Mouse (Mus musculus): ENCODE results near the gene Slc12a1. TPM values are rescaled to one million over a fixed set of nuclear protein-coding genes. Genes with fewer than 3 reads are reported as not detected.

Slc12a1 gene
- polyA plus RNA-seq, 2 experiments from 2014 or later, result 0.17 TPM; not detected in 1

DNA sequence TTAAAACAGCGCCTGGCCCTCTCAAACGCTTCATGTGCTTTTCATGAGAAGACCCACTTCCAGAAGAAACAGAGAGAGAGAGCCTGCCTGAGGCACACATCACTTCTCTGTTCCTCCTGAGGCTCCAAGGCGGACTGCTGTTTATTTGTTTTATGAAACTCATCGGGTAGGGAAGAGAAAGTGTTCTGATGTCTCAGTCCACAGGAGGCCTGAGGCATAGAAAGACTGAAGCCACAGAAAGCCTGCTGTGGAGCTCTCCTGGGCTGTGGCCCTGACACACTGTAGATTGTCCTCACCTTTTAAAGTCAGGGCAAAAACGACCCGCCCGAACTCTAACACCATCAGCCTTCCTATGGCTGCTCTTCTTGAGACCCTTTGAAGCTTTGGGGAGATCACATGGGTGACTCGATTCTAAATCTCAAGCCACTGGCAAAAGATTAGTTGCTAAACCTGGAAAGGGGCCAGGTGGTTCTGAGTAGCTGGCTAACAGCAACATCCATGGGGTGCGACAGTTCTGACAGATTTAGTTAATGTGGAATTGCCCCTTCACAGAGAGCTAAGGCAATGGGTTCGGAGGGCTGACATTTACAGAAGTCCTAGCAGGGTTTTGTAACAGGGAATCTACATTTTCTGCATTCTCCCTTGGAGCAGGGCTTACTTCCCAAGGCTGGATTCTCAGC is 59.7 kb downstream of the Slc12a1 start:
- ATAC-seq, result no peak

DNA sequence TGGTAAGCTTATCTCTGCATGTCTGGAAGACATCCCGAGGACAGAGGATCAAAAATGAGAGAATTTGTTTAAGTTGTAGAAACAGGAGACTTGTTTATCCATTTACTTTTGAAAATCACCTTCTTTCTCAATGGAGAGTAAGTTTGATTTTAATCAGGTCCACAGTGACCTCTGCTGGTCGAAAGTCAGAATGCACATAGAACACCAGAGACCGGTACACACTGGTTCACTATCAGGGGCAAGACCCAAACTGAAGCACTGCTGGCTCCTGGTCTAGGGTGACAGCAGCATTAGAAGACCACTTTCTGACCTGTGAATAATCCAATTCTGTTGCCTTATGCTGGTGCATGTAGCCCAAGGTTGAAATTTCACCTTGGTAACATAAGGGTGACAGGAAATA is 62.3 kb downstream of the Slc12a1 start:
- peak; percentile 63 for ATAC-seq

DNA sequence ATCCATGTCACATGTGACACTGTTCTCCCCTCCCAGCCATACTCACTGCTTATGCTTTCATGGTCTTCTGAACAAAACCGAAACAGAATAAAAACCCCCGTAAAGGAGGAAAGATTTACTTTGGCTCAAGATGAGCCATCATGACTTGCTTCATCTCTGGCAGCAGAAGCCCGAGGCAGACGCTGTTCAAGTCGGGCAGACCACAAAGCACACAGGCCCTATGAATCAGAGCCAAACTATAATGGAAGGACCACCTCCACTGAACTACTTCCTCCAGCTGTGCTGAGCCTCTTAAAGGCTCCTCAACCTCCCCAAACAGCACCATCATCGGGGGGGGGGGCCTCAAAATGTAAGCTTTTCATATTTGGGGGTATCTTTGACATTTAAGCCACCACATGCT is 65.0 kb downstream of the Slc12a1 start:
- ATAC-seq, result no peak

DNA sequence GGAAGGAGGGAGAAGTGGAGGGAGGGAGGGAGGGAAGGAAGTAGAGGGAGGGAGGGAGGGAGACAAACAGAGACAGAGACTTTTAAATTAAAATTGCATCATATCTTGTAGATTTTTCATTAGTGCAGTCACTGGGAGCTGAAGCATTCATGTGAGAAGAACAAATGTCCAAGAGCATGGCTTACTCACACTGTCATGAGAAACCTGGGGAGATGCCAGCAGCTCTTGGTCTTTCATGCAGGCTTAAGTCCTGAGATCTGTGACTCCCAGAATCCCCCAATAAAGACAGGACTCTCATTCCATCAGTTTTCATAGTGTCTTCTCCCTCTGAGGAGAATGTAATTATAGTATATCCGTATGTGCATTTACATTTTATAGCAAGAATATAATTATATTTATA is 66.3 kb downstream of the Slc12a1 start:
- ATAC-seq, result no peak

DNA sequence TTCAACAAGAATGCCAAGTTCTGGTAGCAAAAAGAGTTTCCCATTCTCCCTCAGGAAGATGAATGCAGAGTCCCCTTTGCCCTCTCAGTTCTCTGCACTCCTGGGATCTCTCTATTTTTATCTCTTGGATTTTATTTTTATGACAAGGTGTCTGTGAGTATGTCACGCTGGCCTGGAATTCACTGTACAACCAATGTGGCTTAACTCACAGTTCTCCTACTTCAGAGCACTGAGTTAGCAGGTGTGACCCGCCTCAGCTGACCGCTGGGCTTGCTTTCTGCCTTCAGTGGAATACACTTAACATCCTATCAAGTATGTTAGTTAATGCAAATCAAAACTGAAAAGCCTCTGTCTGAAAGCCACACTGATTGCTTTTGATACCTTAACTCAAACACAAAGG is 67.0 kb downstream of the Slc12a1 start:
- no peak for ATAC-seq

DNA sequence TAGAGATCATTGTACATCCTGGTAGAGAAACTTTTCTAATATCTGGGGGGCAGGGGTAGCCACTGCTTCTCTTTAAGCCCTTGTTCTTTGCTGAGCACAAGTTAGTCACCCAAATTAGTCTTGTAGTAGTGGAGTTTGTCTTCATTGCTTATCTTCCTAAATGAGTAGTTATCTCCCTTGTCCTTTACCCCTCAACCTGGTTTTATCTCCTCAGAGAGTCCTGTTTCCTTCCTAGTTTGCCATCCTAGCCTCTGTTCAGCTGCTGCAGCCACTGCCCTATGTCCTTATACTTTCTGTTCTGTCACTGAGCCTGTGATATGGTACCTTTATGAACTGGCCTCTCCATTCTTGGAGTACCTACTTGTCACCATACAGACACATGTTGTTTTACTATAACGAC is 69.4 kb downstream of the Slc12a1 start:
- ATAC-seq, result no peak

DNA sequence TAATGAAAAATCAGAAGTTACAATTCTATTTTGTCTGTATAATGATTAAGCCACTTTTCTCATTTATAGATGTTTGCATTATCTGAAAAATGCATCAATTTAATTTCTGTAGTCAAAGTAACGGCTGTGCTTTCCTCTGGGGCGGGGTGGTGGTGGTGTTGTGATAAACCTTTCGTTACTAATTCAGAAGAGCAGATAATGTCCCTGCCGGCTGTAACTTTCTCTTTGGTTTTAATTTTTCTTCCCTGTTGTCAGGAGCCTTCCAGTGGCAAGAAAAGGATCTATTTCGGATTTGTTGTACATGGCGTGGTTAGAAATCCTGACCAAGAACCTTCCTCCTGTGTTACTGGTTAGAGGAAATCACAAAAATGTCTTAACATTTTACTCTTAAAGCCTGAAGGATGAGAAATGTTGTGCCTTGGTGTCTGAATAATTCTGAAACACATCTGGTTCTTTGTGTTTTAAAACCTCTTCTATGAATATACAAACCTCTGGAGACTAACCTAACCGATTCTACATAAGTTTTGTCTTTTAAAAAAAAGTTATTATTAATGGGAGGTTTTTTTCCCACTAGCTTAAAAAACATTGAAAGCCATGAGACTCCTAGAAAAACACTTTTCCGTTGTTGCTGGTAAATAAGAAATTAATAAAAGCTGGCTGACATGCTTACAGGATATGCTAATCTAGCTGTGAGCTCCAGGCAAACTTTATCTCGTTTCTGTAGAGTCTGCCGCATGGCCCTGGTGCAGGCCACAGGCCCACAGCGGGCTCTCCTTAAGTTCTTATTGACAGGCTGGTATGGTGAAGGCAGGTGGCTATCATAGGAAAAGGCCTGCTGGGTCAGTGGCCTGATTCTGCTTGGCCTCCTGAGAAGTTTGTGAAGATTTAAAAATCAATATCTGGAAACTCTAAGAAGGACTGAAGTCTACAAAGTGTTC is 76.4 kb downstream of the Slc12a1 start:
- no peak for ATAC-seq

DNA sequence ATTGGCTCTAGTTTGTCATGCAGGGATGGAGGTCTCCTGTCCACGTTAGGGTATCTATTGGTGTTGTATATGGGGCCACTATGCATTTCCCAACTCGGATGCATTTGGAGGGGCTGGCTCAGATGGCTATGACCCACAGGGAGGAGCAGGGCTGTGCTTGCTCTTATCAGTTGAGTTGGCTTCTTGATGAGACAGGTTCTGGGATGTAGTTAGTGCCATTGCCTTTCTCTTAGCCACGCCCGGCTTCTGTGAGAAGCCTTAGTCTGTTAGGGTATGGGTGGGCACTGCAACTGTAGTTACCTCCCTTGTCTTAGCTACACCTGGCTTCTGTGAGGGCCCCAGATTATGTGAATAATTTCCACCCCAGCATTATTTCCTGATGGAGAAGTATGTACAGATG is 79.9 kb downstream of the Slc12a1 start:
- ATAC-seq, result no peak

DNA sequence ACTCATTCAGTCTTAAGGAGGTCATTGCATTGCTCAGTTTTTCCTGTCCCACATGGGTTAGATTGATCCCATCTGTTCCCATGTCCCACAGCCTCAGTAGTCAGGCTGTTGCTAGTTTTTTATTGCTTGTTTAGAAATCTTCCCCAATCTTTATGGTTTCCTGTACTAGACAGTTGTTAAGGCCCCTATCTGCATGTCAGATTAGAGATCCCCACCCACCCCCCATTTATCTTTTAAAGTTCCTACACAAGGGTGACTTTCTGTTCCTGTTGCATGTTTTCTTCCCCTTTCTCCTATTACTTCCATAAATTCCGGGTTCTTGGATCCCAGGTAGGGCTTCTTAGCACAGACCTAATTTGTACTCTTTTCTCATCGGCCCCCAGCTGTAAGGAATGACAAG is 81.2 kb downstream of the Slc12a1 start:
- ATAC-seq, result no peak

DNA sequence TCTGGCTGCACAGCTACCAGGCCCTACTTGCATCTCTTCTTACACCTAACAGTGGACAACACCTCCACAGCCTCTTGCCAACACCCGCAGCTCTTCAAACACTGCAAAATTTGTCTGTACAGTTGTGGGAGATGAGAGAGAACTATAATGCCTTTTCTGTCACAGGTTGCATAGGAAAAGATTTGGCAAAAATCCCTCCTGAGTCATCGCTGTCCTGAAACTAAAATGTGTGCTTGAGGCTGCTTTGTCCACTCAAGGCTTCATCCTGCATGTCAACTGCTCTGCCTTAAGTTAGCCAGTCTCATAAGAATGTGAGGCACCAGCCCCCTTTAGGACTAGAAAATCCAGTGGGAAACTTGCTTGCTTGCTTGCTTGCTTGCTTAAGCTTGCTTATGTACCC is 81.7 kb downstream of the Slc12a1 start:
- ATAC-seq, result no peak

DNA sequence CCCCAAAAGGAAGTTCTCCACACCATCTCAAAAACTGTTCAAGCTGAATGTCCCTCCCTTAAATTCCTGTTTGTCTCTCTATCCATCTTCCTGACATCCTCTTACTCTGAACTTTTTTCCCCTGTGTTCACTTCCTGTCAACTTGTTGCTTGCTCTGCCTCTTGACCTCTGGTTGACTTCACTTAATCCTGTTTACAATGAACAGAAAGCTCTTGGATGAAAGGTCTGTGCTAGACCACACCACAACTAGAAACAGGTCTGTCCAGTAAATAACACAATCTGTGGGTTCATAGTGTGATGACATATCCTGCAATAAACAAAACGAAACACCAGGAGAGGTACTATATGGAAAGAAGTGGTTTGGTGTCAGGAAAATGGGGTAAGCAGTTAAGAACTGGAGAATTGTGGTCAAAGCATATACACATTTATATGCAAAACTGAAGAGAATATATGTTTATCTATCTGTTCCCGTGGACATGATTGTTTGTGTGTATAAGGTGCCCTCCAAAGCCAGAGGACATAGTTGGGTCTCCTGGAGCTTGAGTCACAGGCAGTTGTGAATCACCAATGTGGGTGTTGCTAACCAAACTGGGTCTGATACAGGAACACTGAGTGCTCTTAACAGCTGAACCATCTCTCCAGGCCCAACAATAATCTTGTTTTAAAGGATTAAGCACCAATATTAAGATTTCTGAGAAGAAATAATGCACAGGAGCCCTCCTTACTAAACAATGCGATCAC is 93.4 kb downstream of the Slc12a1 start:
- ATAC-seq, result no peak

DNA sequence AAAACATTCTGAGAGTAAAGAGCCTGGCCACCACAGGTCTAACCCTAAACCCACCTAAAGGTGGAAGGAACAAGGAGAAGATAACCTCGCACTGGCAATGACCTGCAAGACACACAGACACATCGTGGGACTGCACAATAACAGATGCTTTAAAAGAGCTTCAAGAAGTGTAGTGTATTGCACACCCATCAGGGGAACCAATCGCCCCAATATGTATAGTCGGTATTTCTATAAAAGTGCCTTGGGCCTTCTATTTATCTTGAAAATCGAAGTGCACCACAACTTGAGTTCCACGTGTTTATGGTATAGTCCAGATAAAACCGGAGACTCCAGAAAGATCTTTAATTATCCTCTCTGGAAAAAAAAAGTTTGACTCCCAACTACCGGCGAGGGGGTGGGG is 94.4 kb downstream of the Slc12a1 start:
- ATAC-seq, result no peak

DNA sequence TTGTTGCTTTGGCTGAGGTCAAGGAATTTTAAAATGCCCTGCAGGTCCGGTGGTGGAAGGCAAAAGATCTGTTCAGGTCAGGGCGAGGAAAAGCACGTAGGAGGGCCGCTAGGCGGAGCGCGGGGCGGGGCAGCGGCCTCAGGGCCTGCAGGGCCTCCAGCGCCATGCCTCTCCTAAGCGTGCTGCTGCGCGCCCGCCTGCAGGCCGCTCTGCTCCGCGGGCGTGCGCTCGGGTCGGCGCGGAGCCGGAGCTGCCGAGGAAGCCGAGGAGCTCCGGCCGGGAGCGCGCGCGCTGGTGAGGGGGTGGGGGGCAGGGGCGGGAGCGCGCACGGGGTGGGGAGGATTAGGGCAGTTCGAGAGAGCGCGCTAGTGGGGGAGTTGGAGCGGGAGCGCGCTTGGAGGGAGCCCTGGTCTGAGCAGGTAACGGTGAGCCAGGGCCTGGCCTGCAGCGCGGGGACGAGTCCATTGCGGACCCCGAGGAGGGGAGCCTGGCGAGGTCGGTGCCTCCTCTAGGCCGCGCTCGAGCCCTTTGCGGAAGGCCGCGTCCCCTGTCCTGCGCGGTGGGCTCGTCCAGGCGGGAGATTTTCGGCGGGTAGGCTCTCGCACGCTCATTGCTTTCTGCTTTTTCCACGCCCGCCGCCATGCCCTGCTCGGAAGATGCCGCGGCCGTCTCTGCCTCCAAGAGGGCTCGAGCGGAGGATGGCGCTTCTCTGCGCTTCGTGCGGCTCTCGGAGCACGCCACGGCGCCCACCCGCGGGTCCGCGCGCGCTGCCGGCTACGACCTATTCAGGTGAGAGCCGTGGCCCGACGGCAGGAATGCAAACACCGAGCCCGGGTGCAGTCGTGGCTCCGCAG is 95.0 kb downstream of the Slc12a1 start, which contains the start of gene Dut:
Dut (plus strand) TSS at position 83 of the 854 bp plus-strand sequence.
- ATAC-seq, result peak; percentile 91

DNA sequence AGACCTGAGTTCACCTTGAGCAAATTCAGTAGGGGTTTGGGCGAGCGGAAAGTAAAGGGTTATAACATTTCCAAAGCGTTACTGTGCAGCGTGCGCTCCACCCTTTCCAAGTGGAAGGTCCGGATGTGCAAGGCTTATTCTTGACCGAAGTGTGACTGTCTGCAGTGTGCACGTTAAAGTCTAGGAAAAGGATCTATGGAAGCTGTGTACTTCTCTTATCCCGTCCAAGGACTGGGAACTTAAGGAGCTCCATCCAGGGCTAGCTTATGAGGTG is 95.6 kb downstream of the Slc12a1 start:
- ATAC-seq, result no peak

DNA sequence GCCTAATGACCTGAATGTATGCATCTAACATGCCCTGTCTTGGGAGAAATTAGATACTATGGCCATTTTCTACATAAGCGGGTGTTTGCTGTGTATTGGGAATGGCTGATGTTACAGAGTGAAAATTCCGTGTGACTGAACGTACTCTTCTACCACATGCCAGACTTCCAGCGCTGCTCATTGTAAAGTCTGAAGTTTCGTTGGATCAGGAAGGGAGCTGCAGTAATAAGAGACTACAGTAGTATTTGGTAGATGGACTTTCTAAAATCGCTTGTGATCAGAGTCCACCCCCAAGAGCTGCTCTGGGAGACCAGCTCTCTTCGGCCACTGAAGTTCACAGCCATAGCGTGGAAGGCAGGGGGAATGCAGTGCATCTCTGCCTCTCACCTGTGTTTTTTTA is 96.0 kb downstream of the Slc12a1 start:
- ATAC-seq, result no peak

DNA sequence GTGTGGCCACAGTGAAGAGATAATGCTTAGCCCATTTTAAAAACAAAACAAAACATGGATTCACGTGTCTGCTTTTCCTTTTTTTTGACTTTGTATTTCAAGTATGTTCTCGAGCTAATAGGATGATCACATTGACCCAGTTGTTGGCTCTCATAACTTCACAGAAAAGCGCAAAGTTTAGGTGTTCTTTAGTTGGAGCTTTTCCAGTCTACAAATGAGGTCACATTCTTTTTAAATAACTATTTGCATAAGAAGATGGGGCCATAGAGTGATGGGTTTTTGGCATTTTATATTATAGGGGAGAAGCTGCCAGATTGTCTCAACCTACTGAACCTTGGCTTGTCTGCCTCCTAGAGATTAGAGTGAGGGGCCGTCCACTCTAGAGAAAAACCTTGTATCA is 97.0 kb downstream of the Slc12a1 start:
- no peak for ATAC-seq

DNA sequence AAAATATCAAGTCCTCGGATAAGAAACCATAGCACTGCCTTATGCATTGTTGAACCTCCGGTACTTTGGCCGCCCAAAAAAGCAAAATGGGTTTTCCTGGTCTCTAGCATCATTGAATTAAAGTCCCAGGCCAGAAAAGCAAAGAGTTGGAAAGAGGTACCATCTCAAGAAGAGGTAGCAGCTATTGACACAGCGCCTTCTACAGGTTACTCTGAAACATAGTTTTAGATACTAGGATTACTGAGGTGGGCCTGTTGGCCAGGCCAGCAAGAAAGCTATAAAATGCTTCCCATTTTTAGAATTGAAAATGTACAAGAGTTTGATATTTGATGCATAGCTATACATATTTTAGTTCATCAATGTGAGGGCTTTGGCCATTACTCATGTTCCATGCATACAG is 97.6 kb downstream of the Slc12a1 start:
- ATAC-seq, result no peak

DNA sequence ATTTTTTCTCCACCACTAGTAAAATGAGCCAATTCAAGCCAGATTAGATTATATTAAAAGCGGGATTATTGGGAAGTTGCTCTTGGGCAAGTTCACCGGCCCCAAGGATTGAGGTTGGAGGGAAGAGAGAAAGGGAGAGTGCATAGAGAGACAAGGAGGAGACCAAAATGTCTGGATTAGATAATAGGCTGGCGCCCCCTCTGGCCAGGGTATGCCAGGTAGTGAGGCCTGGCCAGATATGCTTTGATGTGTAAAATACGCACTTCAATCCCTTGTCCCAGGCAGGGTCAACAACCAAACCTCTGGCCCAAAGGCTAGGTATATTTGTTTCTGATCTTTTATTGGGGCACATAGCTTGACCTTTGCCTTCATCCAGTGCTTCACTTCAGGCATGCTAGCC is 99.5 kb downstream of the Slc12a1 start:
- no peak for ATAC-seq

DNA sequence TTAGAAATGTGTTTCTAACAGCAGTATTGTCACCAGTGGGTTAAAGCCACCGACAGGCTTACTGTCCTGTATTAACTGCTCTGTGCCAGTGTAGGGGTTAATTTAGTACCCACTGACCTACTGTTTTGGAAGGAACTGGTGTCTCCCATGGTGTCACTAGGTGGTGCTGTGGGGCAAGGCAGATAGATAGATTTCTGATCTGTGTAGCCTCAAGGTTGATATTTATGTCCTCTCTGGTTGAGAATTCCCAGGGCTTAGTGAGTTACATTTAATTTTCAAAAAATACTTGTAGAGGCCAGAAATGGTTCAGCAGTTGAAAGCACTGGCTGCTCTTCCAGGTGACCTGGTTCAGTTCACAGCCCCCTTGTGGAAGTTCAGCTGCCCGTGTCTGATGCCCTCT is 100.0 kb downstream of the Slc12a1 start:
- no peak for ATAC-seq

DNA sequence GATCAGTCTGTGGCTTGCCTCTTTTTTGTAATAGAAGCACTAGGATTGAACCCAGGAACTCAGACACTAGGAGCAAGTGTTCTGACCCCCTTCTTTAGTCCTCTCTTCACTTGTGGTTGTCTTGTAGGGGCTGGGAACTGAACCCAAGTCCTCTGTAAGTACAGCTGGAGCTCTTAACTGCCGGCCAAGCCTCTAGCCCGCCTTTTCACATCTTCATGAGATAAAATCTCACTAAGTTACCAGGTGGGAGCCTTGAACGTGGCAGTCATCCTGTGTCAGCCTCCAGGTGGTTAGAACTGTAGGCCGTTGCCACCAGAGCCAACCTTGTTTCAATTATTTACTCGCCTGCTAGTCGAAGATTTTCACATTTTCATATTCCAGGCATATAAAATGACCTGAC is 101.4 kb downstream of the Slc12a1 start:
- ATAC-seq, result no peak

DNA sequence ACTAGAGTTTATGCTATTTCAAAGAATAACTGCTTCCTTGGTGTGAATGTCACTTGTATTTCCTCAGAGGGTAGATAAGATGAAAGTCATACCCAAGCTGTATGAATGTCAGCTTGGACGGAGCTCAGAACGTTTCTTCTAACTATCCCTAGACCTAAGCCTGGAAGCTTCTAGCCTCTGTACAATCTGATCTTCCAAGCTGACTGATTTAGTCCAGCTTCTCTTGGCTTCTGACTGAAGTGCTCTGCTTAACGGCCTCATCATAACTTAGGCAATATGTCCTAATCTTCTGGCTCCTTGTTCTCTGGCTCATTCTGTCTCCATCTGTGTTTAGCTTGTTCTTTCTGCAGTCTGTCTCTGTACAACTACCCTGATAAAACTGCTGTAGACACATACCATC is 102.3 kb downstream of the Slc12a1 start:
- ATAC-seq, result no peak

DNA sequence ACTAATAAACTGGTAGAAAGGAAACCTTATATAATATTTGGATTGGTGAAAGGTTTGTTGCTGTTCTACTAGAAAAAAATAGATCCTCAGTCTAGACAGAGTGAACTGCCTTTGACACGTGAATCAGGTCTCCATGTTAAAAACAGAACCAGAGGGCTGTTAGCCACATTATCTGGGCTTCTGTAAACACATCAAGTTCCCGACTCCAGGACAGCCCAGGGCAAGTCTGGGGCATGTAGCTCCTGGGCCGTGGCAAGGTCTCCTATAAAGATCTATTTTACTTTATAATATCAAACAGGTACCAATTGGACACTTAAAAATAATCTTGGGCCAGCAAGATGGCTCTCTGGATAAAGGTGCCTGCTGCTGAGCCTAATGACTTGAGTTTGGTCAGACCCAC is 103.6 kb downstream of the Slc12a1 start:
- ATAC-seq, result no peak

All from activated CD4-positive, CD25-positive, alpha-beta regulatory T cell, adult 4 months (primary cell).